Mouse (Mus musculus) ovary, adult 18-20 months (tissue): Measurements from ENCODE around the gene Sypl.
A peak's percentile ranks its signal among the peaks of the same experiment; 100 is the strongest.
"Not testable (repeated sequence)": the region's sequence is repeated elsewhere in the genome, so short reads cannot be mapped to it uniquely, and the experiment has no call there.

Experiments
- DNase-seq: peaks from one replicate; pipeline ENCODE4 v3.0.0; 2022; ENCODE audit warnings: low spot score, mixed read lengths

Gene Sypl

GRCm38 (mm10) chr12:32943347-32943746 lies 10.3 kb upstream of the Sypl start:
- DNase-seq: no peak

DNA sequence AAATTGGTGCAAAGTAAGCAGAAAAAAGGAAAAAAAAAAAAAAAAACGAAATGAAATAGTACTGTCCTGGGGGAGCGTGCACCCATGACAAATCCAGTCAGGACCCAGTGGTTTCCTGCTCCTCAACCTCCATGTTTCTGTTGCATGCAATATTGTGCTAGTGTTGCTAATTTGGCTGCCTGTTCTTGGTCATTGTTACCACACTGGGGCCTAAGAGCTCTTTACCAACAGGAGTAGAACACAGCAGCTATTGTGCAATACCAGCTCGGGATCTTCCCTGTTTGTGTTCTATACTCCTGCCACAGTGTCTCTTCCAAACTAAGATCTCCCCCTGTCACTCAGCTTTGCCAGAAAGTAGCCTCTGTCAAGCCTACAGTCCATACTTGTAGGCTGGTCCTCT lies 9.7 kb upstream of the Sypl start:
- DNase-seq: no peak

DNA sequence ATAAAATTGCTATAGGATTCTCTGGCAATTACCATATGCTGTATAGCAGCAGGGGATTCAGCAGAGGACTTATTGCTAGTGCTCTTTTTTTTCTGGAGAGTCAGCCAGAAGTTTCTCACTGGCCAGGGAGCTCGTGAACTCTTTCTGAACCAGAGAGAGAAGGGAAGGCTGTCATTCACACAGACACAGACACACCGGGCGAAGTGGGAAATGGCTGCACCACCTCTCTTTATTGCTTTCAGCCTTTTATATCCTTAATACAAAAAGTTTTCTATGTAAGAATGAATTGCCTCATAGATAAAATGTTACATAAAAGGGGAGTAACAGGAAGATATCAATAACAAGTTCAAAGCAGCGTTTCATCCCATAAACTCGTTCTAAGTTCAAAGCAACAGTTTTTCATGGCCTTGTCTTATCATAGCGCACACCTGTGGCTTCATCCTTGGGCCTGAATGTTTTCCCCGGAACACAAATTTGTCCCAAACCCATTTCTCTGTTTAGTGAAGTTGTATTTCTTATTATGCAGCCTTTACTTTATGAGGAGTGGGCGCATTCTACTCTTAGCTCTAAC lies 8.7 kb upstream of the Sypl start:
- no peak for DNase-seq

DNA sequence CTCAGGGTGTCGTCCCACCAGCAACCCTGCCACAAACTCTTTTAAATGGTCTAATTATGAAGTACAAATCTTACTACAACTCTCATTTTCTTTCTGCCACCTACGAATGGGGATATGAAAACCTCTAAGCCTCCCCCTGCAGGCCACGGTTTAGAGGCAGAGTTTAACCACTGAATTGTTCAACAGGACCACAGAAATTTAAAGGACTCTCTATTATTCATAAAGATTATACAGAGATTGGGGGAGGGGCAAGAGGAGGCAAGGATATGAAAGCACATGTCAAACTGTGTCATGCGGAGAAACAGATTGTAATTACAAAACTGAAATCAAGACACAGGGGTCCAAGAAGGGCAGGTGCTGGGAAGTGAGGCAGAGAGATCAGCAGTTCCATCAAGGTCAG lies 7.3 kb upstream of the Sypl start:
- no peak for DNase-seq

DNA sequence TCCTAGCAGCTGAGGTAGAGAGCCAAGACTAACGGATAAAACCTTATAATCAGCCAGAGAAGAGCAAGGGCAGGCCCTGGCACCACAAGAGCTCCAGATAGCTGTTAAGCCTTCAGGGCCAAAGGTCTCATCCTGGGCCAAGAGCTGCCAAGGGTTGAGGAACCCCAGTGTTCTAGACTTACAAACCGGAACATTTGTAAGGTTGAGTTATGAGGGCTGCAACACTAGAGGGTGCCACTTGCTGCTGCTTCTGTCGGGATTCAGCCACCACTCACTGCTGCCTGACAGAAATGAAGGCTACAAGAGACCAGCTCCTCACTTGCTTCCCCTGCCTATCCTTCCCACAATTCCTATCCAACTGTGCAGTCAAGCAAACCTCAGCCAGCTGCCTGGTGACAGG lies 1.3 kb upstream of the Sypl start:
- peak; percentile 44 for DNase-seq

- no peak for DNase-seq
Measured at GRCm38 (mm10) chr12:32953066-32953465, 625 bp upstream of the Sypl start.

DNA sequence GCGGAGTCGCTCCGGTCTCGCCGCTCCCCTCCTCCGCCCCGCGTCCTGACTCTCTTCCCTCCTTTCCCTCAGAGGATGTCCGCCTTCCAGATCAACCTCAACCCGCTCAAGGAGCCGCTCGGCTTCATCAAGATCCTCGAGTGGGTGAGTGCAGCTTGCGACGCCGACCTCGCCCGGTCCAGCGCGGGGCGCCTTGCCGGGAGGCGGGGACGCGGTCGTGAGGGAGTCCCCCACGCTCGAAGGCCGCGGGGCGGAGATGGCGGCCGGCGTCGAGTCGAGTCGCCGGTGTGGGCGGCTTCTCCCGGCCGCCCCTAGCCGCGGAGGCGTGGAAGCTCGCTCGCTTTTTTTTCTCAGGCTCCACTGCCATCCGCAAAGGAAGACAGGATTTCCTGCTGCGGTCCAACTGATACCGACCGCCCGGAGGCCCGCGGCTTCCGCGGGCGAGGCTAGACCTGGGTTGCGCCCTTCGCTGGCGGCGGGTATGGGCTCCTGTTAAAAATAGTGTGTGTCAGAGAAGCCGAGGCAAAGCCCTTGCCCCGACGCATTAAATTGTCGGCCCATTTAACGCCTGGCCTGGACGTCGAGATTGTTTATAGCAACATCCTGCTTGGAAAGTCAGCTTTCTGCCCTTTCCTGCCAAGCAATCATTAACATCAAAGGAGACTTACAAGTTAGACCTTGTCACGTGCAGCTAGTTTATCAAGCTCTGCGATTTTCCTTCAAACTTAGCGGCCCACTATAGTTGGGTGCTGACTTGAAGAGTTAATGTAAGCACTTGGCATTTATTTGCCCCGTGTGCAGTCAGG lies 728 bp downstream of the Sypl start:
- peak; percentile 78 for DNase-seq

- no peak for DNase-seq
Measured at GRCm38 (mm10) chr12:32955037-32955436, 1.3 kb downstream of the Sypl start.

DNA sequence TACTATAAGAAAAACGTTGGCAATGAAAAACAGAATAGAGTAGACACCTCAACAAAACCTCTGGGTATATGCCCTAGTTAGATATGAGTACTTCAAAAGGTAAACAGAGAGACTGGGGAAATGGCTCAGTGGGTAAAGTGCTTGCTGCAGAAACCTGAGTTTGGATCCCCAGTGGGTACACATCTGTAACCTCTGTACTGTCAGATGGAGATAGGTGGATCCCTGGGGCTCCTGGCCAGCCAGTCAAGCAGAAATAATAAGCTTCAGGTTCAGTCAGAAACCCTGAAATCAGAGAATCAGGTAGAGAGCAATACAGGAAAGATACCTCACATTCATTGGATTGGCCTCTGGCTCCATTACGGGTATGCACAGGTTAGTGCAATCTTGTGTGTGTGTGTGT lies 3.5 kb downstream of the Sypl start:
- DNase-seq: no peak

DNA sequence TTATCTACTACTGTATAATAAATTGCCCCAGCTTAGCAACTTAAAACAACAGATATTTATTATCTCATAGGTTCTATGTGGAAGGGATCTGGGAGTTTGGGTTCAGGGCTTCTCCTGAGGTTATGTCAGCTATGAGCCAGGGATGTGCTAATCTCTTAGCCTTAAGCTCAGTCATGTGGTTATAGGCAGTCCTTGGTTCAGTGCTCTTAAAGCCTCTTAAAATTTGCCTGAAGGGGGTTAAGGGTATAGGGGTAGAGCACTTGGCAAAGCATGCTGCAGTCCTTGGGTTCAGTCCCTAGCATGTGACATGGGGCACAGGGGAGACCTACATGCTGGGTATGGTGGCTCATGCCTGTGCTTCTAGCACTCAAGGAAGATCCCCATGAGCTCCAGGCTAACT lies 8.4 kb downstream of the Sypl start:
- DNase-seq: no peak

DNA sequence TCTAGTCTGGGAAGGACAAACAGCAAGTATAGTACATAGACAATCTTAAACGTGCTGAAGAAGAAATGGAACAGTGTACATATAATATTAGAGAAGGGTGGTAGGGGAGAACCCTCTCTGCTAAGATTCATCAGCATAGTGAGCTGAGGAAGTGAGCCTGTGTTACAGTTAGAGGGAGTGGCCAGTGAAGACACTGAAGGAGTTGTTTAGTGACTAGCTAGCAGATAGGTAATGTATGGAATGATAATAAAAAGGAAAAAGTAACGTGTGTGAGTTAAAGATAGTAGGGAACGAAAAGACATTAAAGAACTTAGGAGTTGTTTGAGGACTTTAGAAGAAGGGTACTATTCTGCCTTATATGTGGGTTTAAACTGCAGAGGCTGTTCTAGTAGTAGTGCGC lies 10.2 kb downstream of the Sypl start:
- no peak for DNase-seq

DNA sequence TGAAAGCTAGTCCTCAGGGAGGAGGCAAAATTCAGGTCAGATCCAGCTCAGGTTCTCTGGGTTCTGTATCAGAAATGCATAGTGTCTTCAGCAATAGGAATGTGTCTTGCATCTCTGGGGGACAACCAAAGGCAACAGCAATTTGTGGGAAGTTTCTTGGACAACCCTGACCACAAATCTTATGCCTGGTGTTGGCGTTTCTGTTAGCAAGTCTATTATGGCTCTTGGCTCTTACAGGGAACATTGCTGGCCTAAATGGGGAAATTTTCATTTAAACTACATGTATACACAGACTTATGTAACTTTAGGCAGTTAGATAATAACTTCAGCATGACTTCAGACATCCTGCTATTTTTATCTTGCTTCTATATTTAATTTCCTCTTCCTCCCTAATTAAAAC lies 18.6 kb downstream of the Sypl start:
- DNase-seq: no peak

- DNase-seq: no peak
Measured at GRCm38 (mm10) chr12:32974893-32975292, 21.2 kb downstream of the Sypl start.

GRCm38 (mm10) chr12:32975501-32975900 lies 21.8 kb downstream of the Sypl start:
- DNase-seq: no peak

GRCm38 (mm10) chr12:32982631-32983030 lies 28.9 kb downstream of the Sypl start:
- no peak for DNase-seq

GRCm38 (mm10) chr12:32983081-32983480 lies 29.4 kb downstream of the Sypl start:
- no peak for DNase-seq

GRCm38 (mm10) chr12:32986284-32986683 lies 32.6 kb downstream of the Sypl start:
- DNase-seq: no peak

DNA sequence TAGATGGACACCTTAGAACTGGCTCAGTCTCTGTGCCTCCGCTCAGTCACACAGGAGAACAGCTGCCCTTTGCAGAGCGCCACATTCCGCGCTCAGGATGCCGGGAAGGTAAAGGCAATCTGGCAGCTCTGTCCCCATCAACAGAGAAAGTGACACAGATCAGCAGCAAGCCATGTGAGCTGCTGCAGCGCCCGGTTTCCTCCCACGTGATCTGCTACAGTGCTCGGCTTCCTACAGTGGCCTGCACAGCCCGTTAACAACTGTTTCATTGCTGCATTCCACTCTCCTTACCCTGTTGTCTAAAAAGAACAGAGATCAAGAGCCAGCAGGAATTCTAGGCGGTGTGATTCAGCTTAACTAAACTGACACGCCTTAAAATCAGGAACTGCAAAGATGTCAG lies 36.0 kb downstream of the Sypl start:
- DNase-seq: no peak

GRCm38 (mm10) chr12:32994081-32994480 lies 40.4 kb downstream of the Sypl start:
- DNase-seq: no peak

DNA sequence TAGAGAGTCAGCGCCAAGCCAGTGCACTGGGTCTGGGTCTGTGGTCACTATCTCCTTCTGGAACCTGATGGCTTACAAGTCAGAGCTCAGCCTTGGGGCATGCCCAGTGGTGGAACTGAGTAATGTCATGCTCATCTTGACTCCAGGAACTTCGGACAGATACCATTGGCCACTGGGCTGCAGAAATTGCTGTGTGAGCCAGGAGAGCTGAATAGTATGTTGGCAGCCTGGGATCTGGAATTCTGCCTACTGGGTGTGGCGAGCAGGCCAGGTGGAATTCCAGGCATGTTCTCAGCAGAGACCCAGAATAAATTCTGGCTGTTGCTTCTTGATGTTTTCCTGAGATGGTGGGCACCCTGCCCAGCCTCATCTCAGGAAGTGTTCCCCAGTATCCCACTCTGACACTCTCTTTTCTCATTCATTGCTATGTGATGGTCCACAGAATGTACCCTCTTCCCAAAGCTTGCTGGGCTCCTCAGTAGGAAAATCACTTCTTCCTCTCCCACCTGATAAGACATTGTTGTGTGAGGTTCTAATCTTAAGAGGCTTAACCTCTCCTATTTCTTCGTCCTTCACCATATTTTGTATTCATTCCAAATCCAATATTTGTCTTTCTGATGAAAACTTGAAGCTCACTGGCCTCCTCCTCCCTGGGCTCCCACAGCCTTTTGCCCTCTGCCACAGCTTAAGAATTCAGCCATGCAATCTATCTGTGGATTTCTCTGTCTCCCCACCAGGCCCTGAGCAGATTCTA lies 41.6 kb downstream of the Sypl start:
- DNase-seq: no peak

DNA sequence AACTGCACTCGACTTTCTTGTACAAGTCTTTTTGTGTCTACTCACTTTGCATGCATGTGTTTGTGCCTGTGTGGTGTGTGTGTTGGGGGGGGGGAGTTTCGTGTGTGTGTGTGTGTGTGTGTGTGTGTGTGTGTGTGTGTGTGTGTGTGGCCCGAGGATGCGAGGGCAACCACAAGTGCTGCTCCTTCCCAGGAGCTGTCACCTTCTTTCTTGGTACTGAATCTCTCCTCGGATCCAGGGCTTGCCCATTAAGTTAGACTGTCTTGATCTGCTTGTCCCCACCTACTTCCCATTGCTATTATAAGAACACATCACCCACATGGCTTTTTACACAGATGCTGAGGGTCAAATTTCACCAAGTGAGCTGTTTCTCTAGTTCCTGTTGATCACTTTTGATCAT lies 45.1 kb downstream of the Sypl start:
- no peak for DNase-seq

DNA sequence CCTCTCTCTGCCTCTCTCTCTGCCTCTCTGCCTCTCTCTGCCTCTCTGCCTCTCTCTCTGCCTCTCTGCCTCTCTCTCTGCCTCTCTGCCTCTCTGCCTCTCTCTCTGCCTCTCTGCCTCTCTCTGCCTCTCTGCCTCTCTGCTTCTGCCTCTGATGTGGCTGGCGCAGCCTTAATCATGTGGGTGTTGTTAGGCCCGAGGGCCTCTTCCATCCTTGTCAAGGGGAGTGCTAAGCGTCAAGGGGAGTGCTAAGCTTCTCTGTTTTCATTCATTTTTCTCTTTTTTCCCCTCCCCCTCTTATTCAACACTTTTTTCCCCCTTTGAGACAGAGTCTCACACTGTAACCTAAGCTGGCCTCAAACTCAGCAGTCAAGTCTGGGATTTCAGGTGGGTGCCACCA lies 46.1 kb downstream of the Sypl start:
- DNase-seq: not testable (repeated sequence)

DNA sequence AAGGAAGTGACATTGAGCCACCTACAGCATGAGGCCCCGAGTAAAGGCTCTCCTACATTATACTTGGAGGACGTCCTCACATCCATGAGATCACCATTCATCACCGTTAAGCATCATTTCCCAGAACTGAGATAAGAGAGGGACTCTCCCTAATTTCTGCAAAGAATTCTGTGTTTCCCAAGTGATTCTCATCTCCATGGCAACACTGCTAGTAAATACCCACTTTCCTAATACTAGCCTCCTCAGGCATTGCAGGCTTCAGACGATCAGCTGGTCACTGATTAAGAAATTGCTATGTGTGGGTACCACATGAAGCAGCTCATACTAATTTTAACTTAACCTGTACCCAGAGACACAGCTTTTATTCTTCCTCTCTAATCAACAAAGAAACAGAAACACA lies 46.7 kb downstream of the Sypl start:
- no peak for DNase-seq
